Mouse (Mus musculus) olfactory bulb, adult 2 months (tissue): ENCODE data around the gene Trim14.

ENCODE experiments used
- CTCF ChIP-seq: fragments of 200-500 bp; IDR thresholded peaks from 2 replicates; pipeline ENCODE4 v1.5.1; 2012; ENCODE audit warnings: low read depth, mild to moderate bottlenecking, low read length, moderate library complexity; ENCODE audit not compliant: insufficient read depth
- POLR2A ChIP-seq: fragments of 200-500 bp; IDR thresholded peaks from 2 replicates; pipeline ENCODE4 v1.6.1; 2012; ENCODE audit warnings: mild to moderate bottlenecking, low read depth, low read length, moderate library complexity; ENCODE audit not compliant: insufficient read depth

GRCm38 (mm10) chr4:46568169-46568568, 32.2 kb upstream of the Trim14 start:
- TF ChIP-seq CTCF (no peak), POLR2A (no peak)
